Mouse (Mus musculus) heart, adult 11 months (tissue): Measurements from ENCODE around the gene Lpcat2b.

Experiments
- DNase-seq: peaks from one replicate; pipeline ENCODE4 v3.0.0; 2022

Lpcat2b gene

DNA sequence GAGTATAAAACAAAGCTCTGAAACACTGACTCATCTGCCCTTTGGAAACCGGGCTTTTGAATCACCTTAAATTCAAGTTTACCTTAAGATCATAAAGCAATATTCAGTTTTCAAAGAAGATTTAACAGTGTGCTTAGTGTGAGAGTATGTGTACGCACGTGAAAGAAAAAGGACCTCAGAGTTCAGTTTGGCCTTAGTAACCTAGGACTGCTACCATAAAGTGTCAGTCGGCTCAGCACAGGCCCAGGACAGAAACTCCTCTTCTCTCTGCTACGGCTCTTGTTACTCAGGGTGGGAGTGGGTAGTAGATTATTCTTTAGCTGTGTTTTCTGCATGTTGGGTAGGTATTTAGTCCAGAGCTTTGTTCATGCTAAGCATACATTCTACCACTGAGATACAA lies 18.3 kb downstream of the Lpcat2b start:
- no peak for DNase-seq

DNA sequence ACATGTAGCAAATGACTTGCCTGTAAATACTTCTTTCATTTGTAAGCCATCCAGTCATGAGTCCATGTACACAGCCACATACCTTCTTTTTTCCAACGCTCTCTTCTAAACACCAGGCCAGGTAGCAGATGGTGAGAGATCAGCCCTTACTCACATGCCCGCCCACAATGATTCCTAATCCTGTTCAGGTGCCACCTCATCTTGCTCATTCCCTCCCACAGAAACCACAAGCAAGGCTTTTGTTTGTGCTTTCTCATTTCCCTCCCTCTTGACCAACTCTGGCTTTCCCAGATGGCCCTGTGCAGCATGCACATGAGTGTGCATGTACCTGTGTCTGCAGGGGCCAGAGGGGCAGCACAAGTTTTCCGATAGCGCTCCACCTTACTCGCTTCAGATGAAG lies 18.9 kb downstream of the Lpcat2b start:
- DNase-seq: no peak

GRCm38 (mm10) chr5:107462147-107463076 lies 31.1 kb downstream of the Lpcat2b start:
- no peak for DNase-seq

GRCm38 (mm10) chr5:107466501-107466900 lies 35.2 kb downstream of the Lpcat2b start:
- DNase-seq: no peak

- DNase-seq: no peak
These were observed 35.7 kb downstream of the Lpcat2b start for GRCm38 (mm10) chr5:107467098-107467497.

DNA sequence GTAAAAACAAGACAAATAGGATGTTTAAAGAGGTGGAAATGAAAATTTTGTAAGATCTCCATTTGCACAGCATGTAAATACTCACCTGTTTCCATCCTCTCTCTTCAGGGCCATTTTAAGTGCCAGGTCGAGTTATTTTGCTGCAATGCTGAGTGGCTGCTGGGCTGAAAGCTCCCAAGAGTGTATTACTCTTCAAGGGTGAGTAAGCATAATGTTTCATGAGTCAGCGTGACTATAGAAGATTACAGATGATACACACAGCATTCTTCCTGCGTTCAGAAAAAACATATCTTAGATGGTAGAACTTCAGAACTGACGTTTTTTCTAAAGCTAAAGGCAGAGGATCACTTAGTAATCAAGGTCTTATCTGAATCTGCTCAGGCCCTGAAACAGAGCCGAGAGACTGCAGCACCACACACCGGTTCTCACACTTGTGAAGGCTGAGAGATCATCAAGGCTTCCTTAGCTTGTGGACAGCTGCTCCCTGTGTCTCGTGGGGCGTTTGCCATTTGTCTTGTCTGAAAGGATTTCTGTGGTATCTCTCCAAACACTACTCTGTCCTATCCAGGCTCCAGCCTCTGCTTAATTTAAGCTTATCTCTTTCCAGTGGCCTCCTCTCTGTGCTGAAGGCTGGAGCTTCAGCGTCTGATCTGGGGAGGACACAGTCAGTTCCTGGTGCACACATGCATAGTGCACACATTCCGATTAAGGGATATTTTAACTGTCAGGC lies 39.4 kb downstream of the Lpcat2b start:
- DNase-seq: no peak

GRCm38 (mm10) chr5:107480194-107480593 lies 48.8 kb downstream of the Lpcat2b start:
- no peak for DNase-seq
